Mouse (Mus musculus) neural tube, embryonic 10.5 days (tissue): ENCODE measurements around the gene Ing3.

Experiments
- DNase-seq: peaks from one replicate; pipeline ENCODE4 v3.0.0-alpha.2; 2017; ENCODE audit warnings: low spot score; ENCODE audit errors: extremely low spot score

Ing3 gene

DNA sequence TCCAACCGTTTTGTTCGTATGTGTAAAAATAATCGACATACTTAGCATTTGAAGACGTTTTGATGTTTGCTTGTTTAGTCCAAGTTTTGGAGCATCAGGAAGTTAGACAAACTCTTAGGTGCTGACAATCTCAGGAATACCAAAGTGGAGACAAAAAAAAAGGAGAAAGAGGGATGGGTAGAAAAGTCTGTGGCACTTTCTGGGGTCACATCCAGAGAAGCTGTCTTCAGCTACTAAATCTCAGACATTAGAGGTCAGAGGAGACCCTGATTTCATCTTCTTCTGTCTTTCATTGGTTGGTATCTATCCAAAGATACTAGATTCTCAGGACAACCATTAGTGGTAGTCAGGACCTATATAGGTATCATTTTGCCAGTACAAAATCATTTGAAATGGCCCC is 41.8 kb downstream of the Ing3 start:
- DNase-seq, result no peak

- no peak for DNase-seq
Observed at GRCm38 (mm10) chr6:21993070-21993469, 43.7 kb downstream of the Ing3 start.

DNA sequence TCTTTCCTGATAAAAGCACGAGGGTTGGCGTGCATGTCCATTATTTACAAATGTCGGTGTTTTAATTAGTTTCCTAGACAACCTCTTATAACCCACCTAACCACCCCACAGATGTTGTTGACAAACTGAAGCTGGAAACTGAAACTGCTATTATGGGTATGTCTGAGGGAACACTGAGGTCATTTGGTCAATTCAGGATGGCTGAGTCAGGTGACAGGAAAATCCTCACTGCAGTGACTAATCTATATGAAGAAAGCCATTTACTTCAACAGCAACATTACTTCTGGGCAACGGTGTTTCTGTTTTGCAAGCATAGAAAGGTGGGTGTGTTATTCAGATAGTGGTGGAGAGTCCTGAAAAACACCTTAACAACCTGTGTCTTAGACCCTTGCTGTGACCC is 48.8 kb downstream of the Ing3 start:
- DNase-seq, result no peak

DNA sequence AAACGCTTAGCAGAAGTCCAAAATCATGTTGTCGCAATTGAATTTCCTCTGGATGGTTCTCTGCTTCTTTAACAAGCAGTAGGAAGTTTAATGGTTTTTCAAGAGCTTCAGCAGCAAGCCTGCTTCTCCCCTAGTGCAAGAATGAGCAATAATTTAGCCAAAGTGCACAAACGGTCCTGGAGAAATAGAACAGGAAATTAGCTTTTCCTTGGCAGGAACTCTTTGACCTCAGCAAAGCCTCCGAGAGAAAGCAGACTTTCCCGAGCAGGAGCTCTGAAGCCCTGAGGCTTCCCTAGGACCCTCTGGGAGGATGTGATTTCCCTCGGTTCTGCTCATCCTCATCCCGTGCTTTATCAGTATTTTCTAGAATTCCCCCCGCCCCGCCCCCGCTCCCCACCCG is 49.7 kb downstream of the Ing3 start:
- DNase-seq, result no peak

DNA sequence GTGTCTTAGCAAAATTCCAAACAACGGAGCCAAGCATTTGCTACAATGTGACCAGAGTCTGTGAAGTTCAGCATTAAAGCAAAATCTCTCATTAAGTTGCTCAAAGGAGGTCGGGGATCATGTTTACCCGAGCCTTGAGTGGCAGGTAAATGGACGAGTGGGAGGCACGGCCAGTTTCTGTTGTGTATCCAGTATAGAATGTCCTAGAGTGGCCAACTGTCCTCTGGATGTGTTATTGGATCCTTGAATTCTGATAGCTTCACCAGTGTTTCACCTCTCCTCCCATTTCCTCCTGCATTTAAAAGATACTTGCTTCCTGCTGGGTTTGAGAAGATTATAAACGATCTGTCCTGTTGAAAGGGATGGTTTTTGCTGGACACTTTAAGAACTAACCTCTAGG is 50.7 kb downstream of the Ing3 start:
- no peak for DNase-seq

GRCm38 (mm10) chr6:22000881-22001280 is 51.5 kb downstream of the Ing3 start:
- no peak for DNase-seq

- no peak for DNase-seq
Observed at GRCm38 (mm10) chr6:22001284-22001916, 52.0 kb downstream of the Ing3 start.

DNA sequence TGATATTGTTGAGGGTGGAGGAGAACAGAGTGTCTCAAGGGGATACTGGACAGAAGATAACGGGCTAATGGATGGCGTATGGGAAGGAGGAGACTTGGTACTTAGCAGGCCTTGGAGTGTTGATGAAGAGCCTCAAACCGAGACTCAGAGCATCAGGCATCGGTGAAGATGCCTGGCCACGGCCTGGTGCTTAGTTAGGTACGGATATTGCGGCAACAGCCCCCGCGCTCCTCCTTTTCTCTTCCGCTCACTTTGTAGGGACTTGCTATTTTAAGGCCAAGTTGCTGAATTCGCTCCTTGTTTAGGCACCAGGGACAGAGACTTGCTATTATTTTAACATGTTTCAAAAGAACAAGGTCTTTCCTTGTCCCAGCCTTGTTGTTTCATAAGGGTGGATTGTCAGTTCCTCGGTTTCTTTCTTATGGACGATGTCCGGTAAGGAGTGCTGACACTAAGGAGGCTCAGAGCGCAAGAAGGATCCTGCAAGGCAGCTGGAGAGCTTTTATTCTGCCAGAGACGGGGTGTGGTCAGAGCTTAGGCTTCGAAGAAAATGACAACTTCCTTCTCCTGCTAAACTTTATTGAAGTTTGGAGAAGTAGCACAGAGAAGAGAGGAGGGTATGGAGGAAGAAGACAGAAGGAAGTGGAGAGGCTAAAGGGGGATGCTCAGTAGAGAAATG is 53.3 kb downstream of the Ing3 start:
- DNase-seq, result no peak

- DNase-seq, result peak; percentile 52
Observed at GRCm38 (mm10) chr6:22003200-22003587, 53.8 kb downstream of the Ing3 start.

- DNase-seq, result no peak
Observed at GRCm38 (mm10) chr6:22003959-22004543, 54.7 kb downstream of the Ing3 start.

GRCm38 (mm10) chr6:22008346-22008745 is 59.0 kb downstream of the Ing3 start:
- DNase-seq, result no peak

DNA sequence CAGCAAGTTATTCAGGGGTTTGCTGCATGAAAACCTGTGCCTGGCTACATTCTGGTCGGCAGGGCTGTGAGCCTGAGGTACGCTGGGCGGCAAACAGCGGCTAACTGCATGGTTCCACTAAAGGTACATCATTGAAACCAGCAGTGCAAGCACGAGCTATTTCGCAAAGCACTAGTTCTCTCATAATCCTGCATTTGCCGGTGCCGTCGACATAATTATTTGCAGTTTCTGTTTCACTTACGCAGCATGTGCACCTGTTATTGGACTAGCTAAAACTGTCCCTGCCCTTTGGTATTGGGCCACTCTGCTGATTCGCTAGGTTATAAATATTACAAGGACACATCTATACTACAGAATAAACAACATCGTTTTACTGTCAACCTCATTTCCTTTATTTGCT is 60.9 kb downstream of the Ing3 start:
- DNase-seq, result no peak

- DNase-seq, result no peak
Observed at GRCm38 (mm10) chr6:22010761-22011281, 61.5 kb downstream of the Ing3 start.

DNA sequence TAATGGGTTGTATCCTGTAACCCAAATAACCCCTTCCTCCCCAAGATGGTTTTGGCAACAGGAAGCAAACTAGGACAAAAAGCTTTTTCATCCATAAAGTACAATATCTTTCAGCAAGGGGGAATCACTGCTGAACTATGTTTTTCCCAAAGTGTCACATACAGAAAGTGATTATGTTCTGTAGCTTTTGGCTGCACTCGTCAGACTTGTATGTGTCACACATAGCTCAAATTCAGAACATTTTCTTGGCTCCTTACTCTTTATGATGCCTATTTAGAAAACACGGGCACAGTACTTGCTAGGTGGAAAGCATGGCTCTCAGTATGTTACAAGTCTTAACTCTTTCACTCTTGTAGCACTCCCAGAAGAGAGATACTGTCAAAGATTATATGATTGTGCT is 62.2 kb downstream of the Ing3 start:
- no peak for DNase-seq

DNA sequence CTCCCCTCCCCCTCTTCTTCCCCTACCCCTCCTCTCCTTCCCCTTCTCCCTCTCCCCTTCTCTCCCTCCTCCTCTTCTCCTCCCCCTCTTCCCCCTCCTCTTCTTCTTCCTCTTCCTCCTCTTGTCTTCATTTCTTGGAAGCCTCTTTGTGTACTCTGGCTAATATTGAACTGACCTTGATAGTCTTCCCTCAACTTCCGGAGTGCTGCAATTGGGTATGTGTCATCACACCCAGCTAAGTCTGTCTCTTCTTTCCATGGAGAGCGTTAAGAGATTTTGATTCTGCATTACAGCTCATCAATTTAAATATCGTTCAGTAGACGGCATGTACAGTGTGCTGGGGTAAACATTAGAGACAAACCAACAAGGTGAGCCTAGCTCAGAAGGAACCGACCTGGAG is 62.7 kb downstream of the Ing3 start:
- no peak for DNase-seq

GRCm38 (mm10) chr6:22012501-22012900 is 63.1 kb downstream of the Ing3 start:
- DNase-seq, result no peak

GRCm38 (mm10) chr6:22013394-22013793 is 64.0 kb downstream of the Ing3 start:
- DNase-seq, result no peak

GRCm38 (mm10) chr6:22014291-22014911 is 65.0 kb downstream of the Ing3 start:
- no peak for DNase-seq

DNA sequence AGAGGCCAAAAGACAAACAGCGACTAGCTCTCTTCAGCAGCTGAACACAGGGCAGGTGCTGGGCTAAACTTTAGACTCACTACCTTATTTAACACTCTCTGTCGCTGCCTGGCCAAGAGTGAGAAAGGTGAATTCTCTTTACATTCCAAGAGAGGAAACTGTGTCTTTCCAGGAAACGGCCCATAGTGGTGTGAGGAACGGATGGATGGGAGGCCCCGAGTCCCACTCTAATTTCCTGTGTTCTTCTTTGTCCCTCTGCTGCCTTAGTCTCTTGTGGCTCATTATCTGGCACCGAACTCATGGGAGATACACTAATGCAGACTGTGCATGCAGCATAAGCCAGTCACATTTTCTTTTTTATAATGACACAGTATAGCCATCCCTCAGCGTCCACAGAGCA is 68.3 kb downstream of the Ing3 start:
- no peak for DNase-seq

DNA sequence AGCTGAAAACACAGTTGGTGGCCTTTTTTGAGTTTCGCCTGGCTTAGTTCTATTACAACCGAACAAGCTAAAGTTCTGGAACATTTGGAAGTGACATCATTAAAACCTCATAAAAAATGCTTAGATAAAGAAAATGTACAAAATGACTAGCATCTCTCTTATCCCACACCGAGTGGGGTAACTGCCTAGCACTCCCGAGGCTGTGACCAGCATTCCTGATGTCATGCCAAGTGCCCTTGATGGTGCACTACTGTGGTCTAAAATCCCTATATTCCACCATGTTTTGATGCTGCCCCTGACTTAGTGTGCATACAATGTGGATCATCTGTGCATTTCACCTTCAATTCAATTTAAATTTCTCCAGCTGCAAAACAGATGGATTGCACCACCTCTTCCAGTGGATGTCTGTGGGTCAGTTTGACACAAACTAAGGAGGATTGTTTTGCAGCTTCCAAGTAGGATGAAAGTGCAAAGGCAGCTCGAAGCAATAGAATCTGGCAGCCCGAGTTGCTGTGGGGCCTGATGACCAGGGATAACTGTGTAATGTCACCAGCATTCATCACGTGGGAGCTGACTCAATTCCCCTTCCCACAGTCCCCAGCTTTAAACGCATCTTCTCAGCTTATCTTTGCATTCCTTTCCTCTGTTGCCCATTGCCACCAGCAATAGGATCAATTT is 69.5 kb downstream of the Ing3 start:
- DNase-seq, result no peak

DNA sequence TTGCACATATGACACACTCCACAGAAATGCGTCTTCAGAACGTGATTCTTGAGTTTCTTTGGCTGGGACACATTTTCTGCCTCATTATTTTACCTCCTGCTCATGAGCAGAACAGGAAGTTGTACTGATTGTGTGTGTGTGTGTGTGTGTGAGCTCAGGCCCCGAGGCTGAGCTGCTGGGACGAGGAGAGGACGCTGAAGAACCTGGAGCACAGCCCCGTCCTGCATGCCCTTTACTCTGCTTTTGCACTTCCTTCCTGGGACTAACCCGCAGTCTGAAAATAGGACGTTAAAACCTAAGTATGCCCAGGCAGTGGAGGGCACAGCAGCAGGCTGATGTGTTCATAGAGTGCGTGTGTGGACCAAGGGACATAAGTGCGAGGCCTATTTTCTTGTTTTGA is 70.3 kb downstream of the Ing3 start:
- DNase-seq, result no peak

DNA sequence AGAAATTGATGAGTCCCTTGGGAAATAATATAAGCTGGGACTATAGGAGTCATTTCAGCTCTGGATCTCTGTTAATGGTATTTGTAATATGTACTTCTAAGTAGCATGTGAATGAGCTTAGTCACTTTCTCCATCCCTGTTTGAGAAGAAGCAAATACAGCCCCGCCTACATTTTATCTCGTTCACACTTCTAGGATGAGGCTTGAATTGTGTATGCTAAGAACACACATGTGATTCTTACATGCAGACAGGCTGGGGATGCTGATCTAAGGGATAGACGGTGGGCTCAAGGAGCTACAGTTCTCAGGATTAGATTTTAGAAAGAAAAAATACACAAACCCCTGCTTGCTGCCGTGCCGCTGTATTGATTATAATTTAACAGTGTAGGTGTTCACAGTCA is 71.3 kb downstream of the Ing3 start:
- DNase-seq, result no peak
